Mouse (Mus musculus): ENCODE measurements around the gene Olfr479. TPM values are rescaled to one million over a fixed set of nuclear protein-coding genes. Genes with fewer than 3 reads are reported as not detected.

Olfr479 gene
- not detected in 2 replicates for total RNA-seq (2023)

GRCm38 (mm10) chr7:108050393-108050792 lies at the start of gene Olfr479:
Gene Olfr479, plus strand, starts transcription at chr7:108050693.

GRCm38 (mm10) chr7:108033889-108034288 lies 16.6 kb upstream of the Olfr479 start, which contains the start of gene Olfr478:
Gene Olfr478, minus strand, starts transcription at chr7:108033989.

GRCm38 (mm10) chr7:108067246-108067645 lies 16.8 kb downstream of the Olfr479 start, which contains the start of gene Olfr480:
Gene Olfr480, minus strand, starts transcription at chr7:108067346.

GRCm38 (mm10) chr7:108079555-108079954 lies 29.1 kb downstream of the Olfr479 start, which contains the start of gene Olfr481:
Gene Olfr481, plus strand, starts transcription at chr7:108079855.

DNA sequence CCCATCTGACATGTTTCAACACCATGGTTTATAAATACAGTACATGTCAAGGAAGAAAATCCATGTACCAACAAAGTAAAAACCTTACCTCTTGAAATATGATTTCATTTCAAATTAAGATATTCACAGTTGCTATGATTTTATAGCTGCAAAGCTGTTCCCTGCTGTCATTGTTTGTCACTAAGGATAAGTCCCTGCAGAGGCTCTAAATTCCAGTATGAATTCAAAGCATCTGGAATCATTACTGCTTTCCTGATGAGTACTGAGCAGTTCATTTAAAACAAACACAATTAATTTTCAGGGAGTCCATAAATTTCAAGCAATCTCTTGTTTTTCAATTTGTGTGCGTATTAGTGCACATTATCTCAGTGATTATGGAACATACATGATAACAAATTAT lies 47.0 kb downstream of the Olfr479 start, which contains the start of gene Olfr482:
Gene Olfr482 (minus strand): TSS at position 101 of the 400 bp plus-strand sequence.

GRCm38 (mm10) chr7:108100549-108100948 lies 50.1 kb downstream of the Olfr479 start, which contains the start of gene Olfr483:
Gene Olfr483, plus strand, starts transcription at chr7:108100849.

Other genes starting within 250 kb of the Olfr479 start
- not detected in 2 replicates for gene Ovch2, start 249.5 kb upstream of the Olfr479 start, total RNA-seq (2023)
- not detected in 2 replicates for gene Olfr467, start 238.4 kb upstream of the Olfr479 start, total RNA-seq (2023)
- not detected in 2 replicates for gene Olfr469, start 225.2 kb upstream of the Olfr479 start, total RNA-seq (2023)
- gene Olfr470, start 203.2 kb upstream of the Olfr479 start, total RNA-seq (2023) = not detected in 2 replicates
- gene Olfr472, start 152.8 kb upstream of the Olfr479 start, total RNA-seq (2023) = not detected in 2 replicates
- gene Olfr473, start 120.2 kb upstream of the Olfr479 start, total RNA-seq (2023) = not detected in 2 replicates
- gene Olfr474, start 96.0 kb upstream of the Olfr479 start, total RNA-seq (2023) = not detected in 2 replicates
- gene Olfr476, start 85.9 kb upstream of the Olfr479 start, total RNA-seq (2023) = not detected in 2 replicates
- gene Olfr477, start 64.0 kb upstream of the Olfr479 start, total RNA-seq (2023) = not detected in 2 replicates
- gene Olfr478, start 16.7 kb upstream of the Olfr479 start, total RNA-seq (2023) = not detected in 2 replicates
- gene Olfr480, start 16.7 kb downstream of the Olfr479 start, total RNA-seq (2023) = not detected in 2 replicates
- gene Olfr481, start 29.2 kb downstream of the Olfr479 start, total RNA-seq (2023) = not detected in 2 replicates
- 2.1 and 2.4 TPM in 2 replicates for gene Olfr482, start 46.9 kb downstream of the Olfr479 start, total RNA-seq (2023)
- gene Olfr483, start 50.2 kb downstream of the Olfr479 start, total RNA-seq (2023) = not detected in 2 replicates
- not detected in 2 replicates for gene Olfr484, start 76.8 kb downstream of the Olfr479 start, total RNA-seq (2023)
- gene Olfr485, start 109.2 kb downstream of the Olfr479 start, total RNA-seq (2023) = not detected in 2 replicates
- not detected in 2 replicates for gene Olfr486, start 122.0 kb downstream of the Olfr479 start, total RNA-seq (2023)
- not detected in 2 replicates for gene Olfr487, start 163.9 kb downstream of the Olfr479 start, total RNA-seq (2023)
- gene Olfr488, start 207.7 kb downstream of the Olfr479 start, total RNA-seq (2023) = not detected in 2 replicates
- gene Olfr490, start 238.2 kb downstream of the Olfr479 start, total RNA-seq (2023) = not detected in 2 replicates